Mouse (Mus musculus): ENCODE measurements around the gene Galntl6.

GRCm38 (mm10) chr8:58418481-58418880, 494.0 kb downstream of the Galntl6 start:
- TF ChIP-seq CTCF (conservative IDR thresholded peaks at IDR 0.05; ENCODE audit: low read length) (no peak), POU5F1 (IDR thresholded peaks at IDR 0.05; ENCODE audit: borderline replicate concordance, low read length) (no peak), NANOG (IDR thresholded peaks at IDR 0.05; ENCODE audit: borderline replicate concordance, low read length) (no peak)

All from E14TG2a.4 (cell line).